ENCODE assay signal across 9 mouse cellular contexts in genomic region chr2:92187061-92187460, GRCm38 (mm10).
A peak's percentile ranks its signal among the peaks of the same experiment; 100 is the strongest.
DNase-seq lines count a peak whose midpoint lies in the region; ATAC-seq and TF ChIP-seq lines count a peak whose summit lies in the region.
"Had no signal": no experiment of that assay in that cellular context is flagged by ENCODE, and none has a peak within 500 bp of the region (broad histone marks: within the 10 kb centered on the region; RNA-seq: fewer than 3 reads in every experiment).

No protein-coding gene starts in this region.

- WGBS in heart, embryonic 15.5 days: 80% methylated on average over 6 of the region's 6 CpGs
- 50% methylated on average over 6 of the region's 6 CpGs for WGBS in forebrain, embryonic 15.5 days
- WGBS in midbrain, embryonic 13.5 days: 55% methylated on average over 6 of the region's 6 CpGs

- H3K4me3 ChIP-seq in heart, embryonic 15.5 days: no peak overlapping the region
- H3K4me3 ChIP-seq in E14TG2a.4 (replicated peaks; ENCODE audit: low read length): no peak overlapping the region
- peak overlapping the region; percentile 94 for H3K4me3 ChIP-seq in forebrain, embryonic 15.5 days
- H3K4me3 ChIP-seq in midbrain, embryonic 13.5 days (replicated peaks): peak overlapping the region; percentile 77

- H3K9me3 ChIP-seq in heart, embryonic 15.5 days (replicated peaks): no peaks in the 10 kb centered on the region
- H3K9me3 ChIP-seq in E14TG2a.4 (ENCODE audit: low read length): no peaks in the 10 kb centered on the region
- no peaks in the 10 kb centered on the region for H3K9me3 ChIP-seq in forebrain, embryonic 15.5 days
- no peaks in the 10 kb centered on the region for H3K9me3 ChIP-seq in midbrain, embryonic 13.5 days
- H3K9me3 ChIP-seq: G1E had no signal

- peak overlapping the region; percentile 83; the same call in 1 of the 2 replicates for H3K4me2 ChIP-seq in heart, embryonic 15.5 days
- H3K4me2 ChIP-seq in forebrain, embryonic 15.5 days (replicated peaks): peak overlapping the region; percentile 96
- H3K4me2 ChIP-seq in midbrain, embryonic 13.5 days (replicated peaks): peak overlapping the region; percentile 85

- peak; percentile 19; the same call in 1 of the 2 replicates for TF ChIP-seq CTCF in E14TG2a.4 (conservative IDR thresholded peaks at IDR 0.05; ENCODE audit: low read length)

- peaks cover 32% of the 10 kb centered on the region for H3K4me1 ChIP-seq in heart, embryonic 15.5 days (replicated peaks)
- peaks cover 28% of the 10 kb centered on the region for H3K4me1 ChIP-seq in E14TG2a.4 (replicated peaks; ENCODE audit: low read depth, low read length)
- H3K4me1 ChIP-seq in forebrain, embryonic 15.5 days: peaks cover 56% of the 10 kb centered on the region
- H3K4me1 ChIP-seq in midbrain, embryonic 13.5 days (replicated peaks): peaks cover 56% of the 10 kb centered on the region

- no peak for DNase-seq in heart, adult 9 months (ENCODE audit: low spot score in 2 of 2)
- DNase-seq in cerebellum, postnatal 4 days (ENCODE audit: low spot score in 2 of 2): no peak
- DNase-seq in adrenal gland, postnatal 36 days: no peak
- no peak for DNase-seq in spleen, postnatal 14 days (ENCODE audit: low spot score in 2 of 2)

- H3K9ac ChIP-seq in heart, embryonic 15.5 days: no peak overlapping the region
- H3K9ac ChIP-seq in forebrain, embryonic 15.5 days (replicated peaks): 0 out of 2 replicates have a peak overlapping the region, but pooled peaks have one; percentile 13
- H3K9ac ChIP-seq in midbrain, embryonic 13.5 days (replicated peaks): no peak overlapping the region

- no peak overlapping the region for H3K27ac ChIP-seq in heart, embryonic 15.5 days
- H3K27ac ChIP-seq in forebrain, embryonic 15.5 days (replicated peaks): no peak overlapping the region
- no peak overlapping the region; the same call in 1 of the 2 replicates for H3K27ac ChIP-seq in midbrain, embryonic 13.5 days

- H3K36me3 ChIP-seq in heart, embryonic 15.5 days: no peaks in the 10 kb centered on the region
- H3K36me3 ChIP-seq in E14TG2a.4 (ENCODE audit: insufficient read depth, low read length): peaks cover 9% of the 10 kb centered on the region; the same call in 1 of the 2 replicates
- no peaks in the 10 kb centered on the region for H3K36me3 ChIP-seq in forebrain, embryonic 15.5 days
- H3K36me3 ChIP-seq in midbrain, embryonic 13.5 days: no peaks in the 10 kb centered on the region
- H3K36me3 ChIP-seq: G1E had no signal

- no peak for ATAC-seq in heart, embryonic 15.5 days (replicated peaks; ENCODE audit: insufficient number of reproducible peaks, insufficient read depth, low FRiP score, low read depth)
- ATAC-seq in forebrain, embryonic 15.5 days (replicated peaks): no peak
- no peak for ATAC-seq in midbrain, embryonic 13.5 days

- H3K27me3 ChIP-seq in heart, embryonic 15.5 days: no peaks in the 10 kb centered on the region
- H3K27me3 ChIP-seq in E14TG2a.4 (ENCODE audit: insufficient read depth, low read length): no peaks in the 10 kb centered on the region
- no peaks in the 10 kb centered on the region for H3K27me3 ChIP-seq in forebrain, embryonic 15.5 days
- no peaks in the 10 kb centered on the region for H3K27me3 ChIP-seq in midbrain, embryonic 13.5 days

Comparison
In these comparisons a context has a peak if more than half of its experiments do, and no peak if none do; other contexts are left out.
1. H3K4me3 ChIP-seq: peak in forebrain, embryonic 15.5 days (single experiment) and midbrain, embryonic 13.5 days (single experiment); none in heart, embryonic 15.5 days (single experiment) and E14TG2a.4 (single experiment).
2. Peak in every context shown above with its lines, with median percentiles within 50 percentile points of each other: H3K4me2 ChIP-seq.